Mouse (Mus musculus) heart, postnatal 0 days (tissue): Measurements from ENCODE around the gene Gnptg.

Experiments used
- CTCF ChIP-seq: IDR thresholded peaks from 2 replicates; pipeline ENCODE4 v1.5.1; 2016; ENCODE audit warnings: antibody characterized with exemption, control low read depth, low read depth
- EP300 ChIP-seq: IDR thresholded peaks from 2 replicates; pipeline ENCODE4 v1.6.1; 2016; ENCODE audit warnings: antibody characterized with exemption, low read depth

GRCm38 (mm10) chr17:25243131-25243780, 3.3 kb upstream of the Gnptg start:
- no peak for TF ChIP-seq CTCF
- TF ChIP-seq EP300, result no peak
